Mouse (Mus musculus): ENCODE measurements around the gene Pon2. TPM values are rescaled to one million over a fixed set of nuclear protein-coding genes. Genes with fewer than 3 reads are reported as not detected.

Pon2 gene
- total RNA-seq, 2 experiments from 2014 or later = 22.8 to 24.7 TPM

DNA sequence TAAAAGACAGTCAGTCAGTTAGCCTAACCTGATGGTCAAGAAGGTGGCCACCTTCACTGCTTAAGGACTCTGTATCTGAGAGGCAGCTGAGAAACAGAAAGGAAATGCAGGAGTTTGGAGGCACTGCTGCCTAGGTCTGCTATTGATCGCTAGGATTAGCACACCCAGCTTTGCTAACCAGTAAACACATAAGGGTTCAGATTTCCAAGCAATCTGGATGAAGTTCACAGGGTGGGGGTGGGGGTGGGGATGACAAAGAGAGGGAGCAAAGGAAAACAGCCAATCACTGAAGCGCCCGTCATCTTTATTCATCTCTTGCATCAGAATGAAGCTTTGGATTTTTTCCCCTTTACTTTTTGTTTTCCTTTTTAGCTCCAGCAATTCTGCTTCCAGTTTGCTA lies 76.2 kb downstream of the Pon2 start:
- DNase-seq = no peak

DNA sequence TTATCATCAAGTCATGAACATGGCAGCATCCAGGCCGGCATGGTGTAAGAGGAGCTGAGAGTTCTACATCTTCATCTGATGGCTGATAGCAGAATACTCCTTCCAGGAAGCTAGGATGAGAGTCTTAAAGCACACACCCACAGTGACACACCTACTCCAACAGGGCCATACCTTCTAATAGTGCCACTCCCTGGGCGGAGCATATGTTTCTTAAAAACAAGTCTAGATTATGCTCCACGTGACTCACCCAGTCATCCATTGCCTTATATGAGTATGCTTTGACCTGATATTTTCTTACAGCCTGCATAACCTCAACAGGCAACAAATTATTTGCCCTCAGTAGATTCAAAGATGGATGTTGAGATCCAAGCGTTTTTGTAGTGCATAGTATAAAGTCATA lies 80.1 kb downstream of the Pon2 start:
- no peak for DNase-seq

Other genes with a start within 250 kb of the Pon2 start
- not detected for gene Pon1, start 104.5 kb downstream of the Pon2 start, total RNA-seq (2021)
- gene Pon3, start 42.2 kb downstream of the Pon2 start, total RNA-seq (2021) = 10 to 100 TPM; 25.1 to 25.8 TPM
- 10 to 100 TPM; 10.6 to 15.5 TPM for gene Asb4, start 84.9 kb upstream of the Pon2 start, total RNA-seq (2021)
- gene Pdk4, start 197.9 kb upstream of the Pon2 start, total RNA-seq (2021) = 100 to 1,000 TPM; 155 to 166 TPM